Mouse (Mus musculus) liver, embryonic 14.5 days (tissue): ENCODE measurements at regions not wholly inside any gene's neighbourhood (a gene's known extent, or its start where the extent isn't known, plus 50 kb on each side); places are given as distances from the start of the nearest gene placed in this dataset.

ENCODE experiments used
- CTCF ChIP-seq: IDR thresholded peaks from 2 replicates; pipeline ENCODE4 v1.5.1; 2016; ENCODE audit warnings: antibody characterized with exemption, low read depth, control low read depth
- EP300 ChIP-seq: IDR thresholded peaks from 2 replicates; pipeline ENCODE4 v1.6.1; 2016; ENCODE audit warnings: antibody characterized with exemption, low read depth

DNA sequence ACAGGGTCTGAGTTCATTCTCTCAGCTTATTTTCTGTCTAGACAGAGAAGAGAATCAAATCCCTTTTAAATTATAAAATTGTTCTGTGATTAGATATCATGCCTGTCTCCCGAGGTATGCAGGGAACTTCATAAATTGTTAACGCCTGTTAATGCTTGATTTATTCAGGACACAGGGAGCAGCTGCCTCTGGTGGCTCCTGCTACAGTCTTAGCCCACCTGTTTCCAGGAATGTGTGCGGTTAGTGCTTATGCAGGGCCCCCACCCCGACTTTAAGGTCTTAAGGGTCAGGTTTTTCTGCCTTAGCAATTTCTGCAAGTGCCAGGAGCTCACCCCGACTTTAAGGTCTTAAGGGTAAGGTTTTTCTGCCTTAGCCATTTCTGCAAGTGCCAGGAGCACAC is 54.7 kb upstream of the Ghitm start:
- no peak for TF ChIP-seq CTCF
- TF ChIP-seq EP300 = no peak
